Mouse (Mus musculus) C2C12 (cell line): ENCODE measurements around the gene Atp10a. TPM values are rescaled to one million over a fixed set of nuclear protein-coding genes. Genes with fewer than 3 reads are reported as not detected.
A peak's percentile ranks its signal among the peaks of the same experiment; 100 is the strongest.

Experiments
- H3K27me3 ChIP-seq: one replicate; pipeline ENCODE4 v1.6.1; 2011; ENCODE audit not compliant: control insufficient read depth, insufficient read depth, insufficient read length
- H3K36me3 ChIP-seq: one replicate; pipeline ENCODE4 v1.6.1; 2011; ENCODE audit not compliant: control insufficient read depth, insufficient read depth
- H3K4me3 ChIP-seq: one replicate; pipeline ENCODE4 v1.5.1; 2011; ENCODE audit warnings: mild to moderate bottlenecking, control low read depth; ENCODE audit not compliant: poor library complexity, insufficient read depth, severe bottlenecking
- H3K79me2 ChIP-seq: one replicate; pipeline ENCODE4 v1.6.1; 2011; ENCODE audit not compliant: control insufficient read depth, insufficient read depth
- H3K79me3 ChIP-seq: one replicate; pipeline ENCODE4 v1.6.1; 2011; ENCODE audit warnings: low read depth, control low read depth
- H3ac ChIP-seq: one replicate; pipeline ENCODE3; 2011; ENCODE audit warnings: low read depth; ENCODE audit not compliant: control insufficient read depth, insufficient read length
- CEBPB ChIP-seq: IDR thresholded peaks from one replicate; pipeline ENCODE4 v1.6.1; 2011; ENCODE audit warnings: low read depth, mild to moderate bottlenecking, control low read depth, moderate library complexity
- CTCF ChIP-seq: IDR thresholded peaks from one replicate; pipeline ENCODE4 v1.5.1; 2011; ENCODE audit not compliant: control insufficient read depth, insufficient read depth, insufficient read length
- FOSL1 ChIP-seq: IDR thresholded peaks from one replicate; pipeline ENCODE4 v1.8.0; 2011; ENCODE audit warnings: mild to moderate bottlenecking, low read length; ENCODE audit not compliant: poor library complexity, insufficient read depth, severe bottlenecking
- MAX ChIP-seq: IDR thresholded peaks from one replicate; pipeline ENCODE4 v1.6.1; 2011; ENCODE audit warnings: mild to moderate bottlenecking, control low read depth
- MYOD1 ChIP-seq: IDR thresholded peaks from one replicate; pipeline ENCODE4 v1.6.1; 2011; ENCODE audit warnings: low read depth; ENCODE audit not compliant: control insufficient read depth, insufficient read length
- MYOG ChIP-seq: IDR thresholded peaks from one replicate; pipeline ENCODE4 v1.6.1; 2011; ENCODE audit not compliant: control insufficient read depth, insufficient read length; ENCODE audit errors: extremely low read depth
- USF1 ChIP-seq: IDR thresholded peaks from one replicate; pipeline ENCODE4 v1.6.1; 2011; ENCODE audit warnings: low read depth, mild to moderate bottlenecking, control low read depth, moderate library complexity
- polyA plus RNA-seq: library from polyadenylated mRNA; unstranded; fragments of >200 nt; fragmentation: generic; extraction: Trizol; gene quantifications from one replicate; pipeline ENCODE4 v1.2.1, GENCODE M21; 2012; ENCODE audit warnings: missing spikeins

Gene Atp10a
- polyA plus RNA-seq, 1 experiment, result 5.5 TPM

DNA sequence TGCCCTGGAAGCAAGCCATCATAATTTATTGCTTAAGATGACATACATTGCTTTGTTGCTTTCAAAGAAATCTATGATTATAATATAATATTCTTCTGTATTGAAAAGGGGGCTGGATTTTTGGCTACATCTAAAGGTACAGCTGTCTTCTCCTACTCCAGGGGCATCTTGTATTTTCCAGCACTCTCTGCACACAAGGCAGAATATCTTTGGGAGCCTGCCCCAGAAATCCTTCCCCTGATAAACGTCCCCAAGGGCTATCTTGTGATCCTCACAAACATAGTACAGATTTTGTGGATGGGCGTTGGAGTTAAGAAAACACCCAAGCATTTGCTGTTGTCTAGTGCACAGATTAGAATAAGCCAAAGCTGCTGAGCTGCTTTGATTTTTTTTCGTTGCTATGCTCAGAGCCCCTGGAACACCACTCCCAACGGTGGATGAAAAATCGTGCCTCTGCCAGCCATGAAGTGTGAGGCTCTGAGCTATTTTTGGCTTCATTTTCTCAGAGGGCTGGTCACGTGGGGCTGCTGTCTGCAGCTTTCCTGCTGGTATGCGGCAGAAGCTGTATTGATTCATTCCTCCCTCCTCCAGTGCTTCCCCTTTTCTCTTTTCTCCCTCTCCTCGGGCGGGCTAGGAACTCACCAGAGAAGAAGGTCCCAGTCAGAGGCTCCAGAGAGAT is 187.9 kb downstream of the Atp10a start:
- no peaks in the 10 kb centered on the region for H3K79me3 ChIP-seq
- H3K36me3 ChIP-seq, result no peaks in the 10 kb centered on the region
- H3K79me2 ChIP-seq, result no peaks in the 10 kb centered on the region
- no peak overlapping the region for H3K4me3 ChIP-seq
- no peaks in the 10 kb centered on the region for H3K27me3 ChIP-seq
- TF ChIP-seq CEBPB (no peak), CTCF (no peak), MYOG (no peak), FOSL1 (no peak), MAX (peak; percentile 39), MYOD1 (no peak), USF1 (peak; percentile 100)
- no peak overlapping the region for H3ac ChIP-seq

DNA sequence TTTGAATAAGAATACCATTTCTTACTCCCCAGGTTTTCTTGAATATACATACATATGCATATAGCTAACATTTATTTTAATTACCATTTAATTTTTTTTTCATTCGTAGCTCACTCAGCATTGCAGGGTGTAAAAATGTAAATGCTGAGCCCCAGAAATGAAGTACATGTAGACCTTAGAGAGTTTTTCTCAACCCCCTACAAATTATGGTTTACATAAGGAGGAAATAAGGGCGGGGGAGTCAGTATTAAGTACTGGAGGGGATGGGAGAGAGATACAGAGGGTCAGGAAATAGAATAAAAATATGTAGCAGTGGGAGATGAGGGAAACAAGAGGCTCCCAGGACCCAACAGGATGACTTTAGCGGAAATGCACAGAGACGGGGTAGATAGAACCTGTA is 188.5 kb downstream of the Atp10a start:
- no peaks in the 10 kb centered on the region for H3K79me2 ChIP-seq
- TF ChIP-seq MAX (no peak), CEBPB (no peak)
- no peak overlapping the region for H3ac ChIP-seq
- H3K27me3 ChIP-seq, result no peaks in the 10 kb centered on the region
- H3K4me3 ChIP-seq, result no peak overlapping the region
- H3K79me3 ChIP-seq, result no peaks in the 10 kb centered on the region
- no peaks in the 10 kb centered on the region for H3K36me3 ChIP-seq

DNA sequence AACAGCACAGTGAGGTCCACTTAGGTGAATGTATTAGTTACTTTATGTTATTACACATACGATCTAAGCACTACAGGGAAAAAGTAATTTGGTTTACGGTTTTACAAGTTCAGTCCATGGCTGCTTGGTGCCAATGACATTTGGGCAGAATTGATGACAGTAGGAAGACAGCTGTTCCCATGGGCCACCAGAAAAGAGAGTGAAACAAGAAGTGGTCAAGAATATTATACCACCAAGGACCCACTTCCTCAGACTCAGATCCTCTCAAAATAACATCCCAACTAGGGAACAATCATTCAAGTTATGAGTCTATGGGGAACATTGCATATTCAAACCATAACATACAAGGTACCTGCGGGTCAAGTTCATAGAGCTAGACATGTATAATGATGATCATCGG is 203.0 kb downstream of the Atp10a start:
- Histone ChIP-seq H3K27me3 (no peaks in the 10 kb centered on the region), H3K36me3 (no peaks in the 10 kb centered on the region), H3K79me2 (no peaks in the 10 kb centered on the region), H3ac (no peak overlapping the region), H3K4me3 (no peak overlapping the region), H3K79me3 (no peaks in the 10 kb centered on the region)
- TF ChIP-seq FOSL1 (no peak), CTCF (no peak), USF1 (no peak), MYOG (no peak), MYOD1 (no peak), MAX (no peak), CEBPB (no peak)

DNA sequence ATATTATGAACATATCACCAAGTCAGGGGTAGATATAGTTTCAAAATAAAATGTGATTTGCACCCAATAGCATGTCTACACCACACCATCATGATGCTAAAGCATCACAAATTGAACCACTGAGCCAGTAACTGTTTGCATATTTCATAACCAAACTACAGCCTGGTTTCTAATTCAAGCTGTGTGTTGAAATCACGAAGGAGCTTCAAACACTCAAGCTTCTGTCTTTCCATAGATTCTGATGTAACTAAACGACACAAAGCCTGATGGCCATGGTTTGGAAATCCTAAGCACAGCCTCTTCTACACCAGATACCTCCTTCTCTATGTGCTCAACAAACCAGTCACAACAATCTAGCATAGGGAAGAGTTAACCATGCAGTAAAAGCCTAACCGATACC is 207.2 kb downstream of the Atp10a start:
- Histone ChIP-seq H3K36me3 (no peaks in the 10 kb centered on the region), H3K4me3 (no peak overlapping the region), H3ac (no peak overlapping the region), H3K27me3 (no peaks in the 10 kb centered on the region), H3K79me3 (no peaks in the 10 kb centered on the region), H3K79me2 (no peaks in the 10 kb centered on the region)
- TF ChIP-seq MAX, result no peak
- TF ChIP-seq FOSL1, result no peak
- no peak for TF ChIP-seq CEBPB
- TF ChIP-seq CTCF, result no peak
- TF ChIP-seq MYOG, result no peak
- TF ChIP-seq USF1, result no peak
- no peak for TF ChIP-seq MYOD1

GRCm38 (mm10) chr7:58866865-58867614 is 211.1 kb downstream of the Atp10a start:
- Histone ChIP-seq H3K27me3 (no peaks in the 10 kb centered on the region), H3K4me3 (no peak overlapping the region), H3ac (no peak overlapping the region), H3K79me2 (no peaks in the 10 kb centered on the region), H3K36me3 (no peaks in the 10 kb centered on the region), H3K79me3 (no peaks in the 10 kb centered on the region)
- no peak for TF ChIP-seq MAX
- TF ChIP-seq MYOG, result no peak
- TF ChIP-seq FOSL1, result no peak
- no peak for TF ChIP-seq USF1
- no peak for TF ChIP-seq MYOD1
- no peak for TF ChIP-seq CTCF
- TF ChIP-seq CEBPB, result no peak

GRCm38 (mm10) chr7:58870661-58871060 is 214.7 kb downstream of the Atp10a start:
- H3K79me3 ChIP-seq, result no peaks in the 10 kb centered on the region
- no peak overlapping the region for H3ac ChIP-seq
- no peaks in the 10 kb centered on the region for H3K79me2 ChIP-seq
- H3K36me3 ChIP-seq, result no peaks in the 10 kb centered on the region
- no peaks in the 10 kb centered on the region for H3K27me3 ChIP-seq
- TF ChIP-seq FOSL1 (no peak), USF1 (no peak), CTCF (no peak), MAX (no peak), MYOG (no peak), CEBPB (no peak), MYOD1 (no peak)
- H3K4me3 ChIP-seq, result no peak overlapping the region
